Mouse (Mus musculus) ovary, postnatal 10 days (tissue): ENCODE measurements around the gene Pms2.

ENCODE experiments used
- DNase-seq: peaks from one replicate; pipeline ENCODE4 v3.0.0; 2022; ENCODE audit warnings: low spot score

The Pms2 gene

DNA sequence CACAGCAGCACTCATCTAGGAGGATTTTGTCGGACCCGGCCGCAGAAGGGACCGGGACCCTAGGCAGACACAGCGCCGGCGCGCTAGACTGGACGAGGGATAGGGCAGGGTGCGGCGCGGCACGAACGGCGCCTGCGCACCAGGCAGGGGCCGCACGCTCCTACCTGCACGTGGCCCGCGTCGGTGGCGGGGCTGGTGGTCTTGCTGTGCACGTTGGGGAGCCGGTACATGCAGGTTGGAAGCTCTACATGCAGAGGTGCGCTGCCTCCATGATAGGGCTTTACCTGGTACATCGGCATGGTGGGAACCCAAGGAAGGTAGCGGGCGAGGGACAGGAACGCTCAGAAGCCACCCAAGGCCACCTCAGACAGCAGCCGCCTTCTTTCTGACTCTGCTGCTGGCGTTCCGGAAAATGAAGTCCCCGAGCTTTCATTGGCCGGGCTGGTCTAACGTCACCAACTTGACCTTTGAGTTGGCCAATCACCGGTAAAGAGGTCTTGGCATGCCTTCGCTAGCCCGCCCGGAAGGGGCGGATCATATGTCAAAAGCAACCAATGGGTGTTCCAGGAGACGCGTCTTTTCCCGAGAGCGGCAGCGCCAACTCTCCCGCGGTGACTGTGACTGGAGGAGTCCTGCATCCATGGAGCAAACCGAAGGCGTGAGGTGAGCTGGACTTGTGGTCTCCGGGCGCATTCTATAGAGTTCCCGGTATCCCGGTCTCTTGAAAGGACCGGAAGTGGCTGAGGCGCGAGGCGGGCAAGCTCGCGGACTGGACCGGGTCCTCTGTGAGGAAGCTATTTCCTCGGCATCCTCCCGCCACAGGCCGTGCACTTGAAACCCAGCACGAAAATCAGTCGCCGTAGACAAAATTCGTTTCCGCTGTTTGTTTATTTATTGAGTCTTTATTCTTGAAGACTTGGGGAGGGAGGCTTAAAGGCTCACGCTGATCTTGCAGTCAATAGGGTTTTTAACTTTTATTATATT is at the start of gene Pms2, which contains the start of gene Aimp2:
Pms2 (plus strand) TSS at position 548 of the 984 bp plus-strand sequence.
Aimp2 (minus strand) TSS at position 431 of the 984 bp plus-strand sequence.
- peak; percentile 86 for DNase-seq

DNA sequence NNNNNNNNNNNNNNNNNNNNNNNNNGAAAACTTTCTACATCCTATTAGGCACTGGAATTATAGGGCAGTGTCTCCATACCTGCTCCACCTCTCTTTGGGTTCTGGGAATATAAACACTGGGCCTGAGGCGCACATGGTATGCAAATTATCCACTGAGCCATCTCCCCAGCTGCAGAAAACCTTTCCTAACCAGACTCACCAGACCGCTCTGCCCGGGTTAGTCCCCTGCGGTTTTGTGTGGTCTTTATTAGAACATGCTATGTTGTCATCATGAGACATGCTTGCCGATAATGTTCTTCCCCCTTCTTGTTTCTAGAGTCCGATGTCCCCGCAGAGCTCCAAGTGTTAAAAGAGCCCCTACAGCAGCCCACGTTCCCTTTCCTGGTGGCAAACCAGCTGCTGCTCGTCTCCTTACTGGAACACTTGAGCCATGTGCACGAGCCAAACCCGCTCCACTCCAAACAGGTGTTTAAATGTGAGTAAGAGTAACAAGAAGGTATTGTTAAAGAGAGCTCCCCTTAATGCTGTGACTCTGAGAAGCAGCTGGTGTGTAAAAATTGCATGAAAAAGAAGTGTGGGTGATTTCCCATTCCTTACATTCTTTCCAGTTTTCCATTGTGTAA is 38.1 kb upstream of the Pms2 start:
- DNase-seq, result no peak

DNA sequence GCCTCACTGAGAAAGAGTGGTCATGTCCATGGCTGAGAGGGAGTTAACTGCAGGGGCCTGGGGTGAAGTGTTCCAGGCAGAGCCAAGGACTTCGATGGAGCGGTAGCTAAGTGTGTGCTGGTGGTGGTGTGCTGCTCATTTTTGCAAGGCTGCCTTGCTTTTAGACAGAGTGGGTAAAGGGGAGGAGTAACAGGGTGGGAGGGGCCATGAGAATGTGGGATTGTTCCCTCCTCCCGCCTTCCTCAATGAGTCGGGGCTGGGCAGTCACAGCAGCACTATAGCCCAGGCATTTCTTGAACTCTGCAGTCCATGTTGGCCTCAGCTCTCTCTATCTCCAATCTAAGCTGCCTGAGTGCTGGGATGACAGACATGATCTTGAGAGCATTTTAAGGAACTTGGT is 35.2 kb upstream of the Pms2 start:
- DNase-seq, result no peak

DNA sequence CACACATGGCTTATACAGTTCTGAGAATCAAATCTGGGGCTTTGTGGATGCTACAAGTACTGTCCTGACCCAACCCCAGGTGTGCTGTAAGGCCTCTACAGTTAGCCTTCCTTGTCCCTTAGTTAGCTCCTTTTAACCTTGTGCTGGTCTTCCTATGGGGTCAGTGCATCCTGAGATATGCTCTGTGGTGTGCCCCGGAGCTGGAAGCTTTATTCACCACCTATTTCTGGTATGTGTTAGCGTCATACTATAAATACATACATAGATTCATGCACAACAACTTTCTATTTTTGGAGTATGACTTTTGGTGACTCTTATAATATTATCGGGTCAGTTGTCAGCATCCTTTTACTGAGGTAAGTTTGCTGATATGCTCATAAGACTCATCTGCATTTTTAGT is 24.5 kb upstream of the Pms2 start:
- no peak for DNase-seq

DNA sequence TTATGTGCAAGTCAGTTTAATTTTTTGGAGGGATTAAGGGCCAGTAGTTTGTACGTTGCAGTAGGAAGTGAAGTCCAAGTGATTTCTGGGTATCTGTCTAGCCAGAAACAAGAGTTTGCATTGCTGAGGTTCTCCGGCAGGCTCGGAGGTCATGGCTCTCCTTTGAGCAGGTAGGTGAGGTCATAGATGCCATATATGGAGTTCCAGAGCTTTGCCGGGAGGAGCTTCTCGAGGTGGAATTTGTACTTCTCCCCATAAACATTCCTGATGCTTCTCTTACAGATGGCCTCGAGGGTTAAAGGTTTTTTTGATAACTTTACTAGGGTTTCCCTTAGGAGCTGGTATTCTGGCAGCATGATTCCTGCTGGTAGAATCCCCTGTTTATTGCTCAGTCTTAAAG is 19.0 kb upstream of the Pms2 start:
- no peak for DNase-seq

DNA sequence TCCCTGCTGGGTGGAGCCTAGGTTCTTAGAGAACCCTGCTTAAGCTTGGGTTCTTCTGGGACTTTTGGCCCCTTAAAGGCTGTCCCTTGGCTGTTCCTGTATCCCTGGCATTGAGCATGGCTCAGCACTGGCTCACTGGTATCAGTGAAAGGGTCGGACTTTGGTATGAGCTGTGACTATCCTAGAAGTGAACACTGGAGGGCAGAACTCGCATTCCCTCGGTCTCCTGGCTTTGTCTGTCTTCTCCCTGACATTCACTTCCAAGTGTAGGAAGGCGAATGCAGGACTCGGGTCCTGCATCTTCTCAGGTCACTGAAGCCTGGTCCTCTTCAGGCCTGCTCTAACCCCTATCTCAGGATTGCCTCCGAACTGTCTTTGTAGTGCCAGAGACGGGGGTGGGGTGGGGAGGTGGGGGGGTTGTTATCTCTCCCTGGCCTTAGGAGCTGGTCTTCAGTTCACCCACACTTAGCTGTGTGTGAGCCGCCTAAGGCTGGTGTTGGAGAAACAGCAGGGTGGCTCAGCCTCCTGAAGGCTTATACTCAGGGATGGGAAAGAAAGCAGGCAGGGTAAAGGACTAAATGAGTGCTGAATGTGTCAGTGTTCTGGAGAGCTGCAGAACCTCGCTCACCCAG is 17.4 kb upstream of the Pms2 start:
- DNase-seq, result no peak

DNA sequence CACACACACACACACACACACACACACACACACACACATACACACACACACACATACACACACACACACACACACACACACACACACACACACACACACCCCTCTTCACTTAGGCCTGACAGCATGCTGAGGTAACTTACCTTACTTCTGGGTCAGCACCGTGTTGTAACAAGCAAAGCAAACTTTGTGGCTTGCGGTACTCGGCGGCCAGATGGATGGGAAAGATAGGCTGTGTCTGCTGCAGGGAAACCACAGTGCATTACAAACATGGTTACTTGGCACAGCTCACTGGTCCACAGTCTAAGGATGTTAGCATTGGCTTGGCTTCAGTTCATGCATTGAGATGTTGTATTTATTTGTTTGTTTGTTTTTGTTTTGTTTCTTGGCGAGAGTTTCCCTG is 16.4 kb upstream of the Pms2 start:
- DNase-seq, result no peak

DNA sequence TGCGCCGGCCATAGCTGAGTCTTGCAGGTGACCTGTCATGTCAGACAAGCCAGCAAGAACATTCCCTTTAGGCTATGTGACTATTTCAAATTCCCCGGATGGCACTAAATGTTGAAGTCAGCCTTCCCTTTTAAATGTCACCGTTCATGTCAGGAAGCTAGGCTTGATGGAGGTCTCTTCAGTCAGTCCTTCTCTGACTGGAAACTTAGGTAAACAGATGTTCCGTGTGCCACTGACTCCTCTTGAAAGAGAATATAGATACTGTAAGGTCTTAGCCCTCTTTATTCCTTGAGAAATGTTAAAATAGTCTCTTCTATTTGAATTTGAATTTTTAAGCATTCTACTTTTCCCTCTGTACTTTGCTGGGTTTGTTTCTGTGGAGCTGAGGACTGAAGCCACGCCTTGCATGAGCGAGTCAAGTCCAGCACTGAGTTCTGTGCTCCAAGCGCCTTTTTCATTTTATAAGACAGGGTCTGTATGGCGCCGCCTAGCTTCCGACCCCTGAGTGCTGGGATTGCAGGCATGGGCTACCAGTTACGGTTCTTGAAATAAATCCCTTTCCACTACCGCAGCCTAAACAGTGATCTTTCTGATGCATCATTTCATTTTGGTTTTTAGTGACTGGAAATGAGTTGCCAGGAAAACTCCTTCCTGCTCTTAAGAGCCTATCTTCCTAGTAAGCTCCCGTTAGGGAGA is 12.0 kb upstream of the Pms2 start, which contains the start of gene Ankrd61:
Ankrd61 (minus strand) TSS at position 51 of the 696 bp plus-strand sequence.
- no peak for DNase-seq

DNA sequence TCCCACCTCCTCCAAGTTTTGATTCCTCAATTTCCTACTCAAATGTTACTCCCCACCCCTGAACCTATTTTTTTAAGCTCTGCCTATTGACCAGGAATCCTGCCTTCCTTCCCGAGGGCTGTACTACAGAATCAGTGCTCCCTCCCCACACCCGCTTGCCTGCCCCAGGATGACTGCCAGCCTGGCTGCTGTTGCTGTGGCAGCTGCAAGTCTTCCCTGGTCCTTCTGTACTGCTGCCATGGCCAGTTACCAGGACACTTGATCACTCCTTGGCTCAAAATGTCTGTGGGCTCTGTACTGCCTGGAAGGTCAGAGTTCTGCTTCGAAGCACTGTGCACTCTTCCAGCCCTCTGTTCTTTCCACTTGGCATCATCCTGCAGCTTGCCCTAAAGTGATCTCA is 7.7 kb upstream of the Pms2 start:
- no peak for DNase-seq

DNA sequence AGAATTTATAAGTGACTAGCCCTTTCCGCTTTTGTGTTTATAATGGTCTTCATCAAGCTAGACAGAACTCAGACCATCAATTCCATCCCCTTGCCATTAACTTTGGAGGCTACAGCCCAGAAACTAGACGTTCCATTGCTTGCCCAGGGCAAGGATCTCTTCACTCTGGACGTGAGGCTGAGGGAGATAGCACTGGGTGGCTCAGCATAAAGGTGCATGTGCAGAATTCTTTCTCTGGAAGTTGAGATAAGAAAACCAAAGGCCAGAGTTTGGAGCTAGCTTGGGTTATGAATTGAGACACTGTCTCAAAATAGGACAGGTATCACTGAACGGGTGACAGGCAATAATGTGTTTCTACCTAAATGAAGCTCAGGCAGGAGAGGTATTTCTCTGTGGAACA is 6.0 kb upstream of the Pms2 start:
- no peak for DNase-seq

DNA sequence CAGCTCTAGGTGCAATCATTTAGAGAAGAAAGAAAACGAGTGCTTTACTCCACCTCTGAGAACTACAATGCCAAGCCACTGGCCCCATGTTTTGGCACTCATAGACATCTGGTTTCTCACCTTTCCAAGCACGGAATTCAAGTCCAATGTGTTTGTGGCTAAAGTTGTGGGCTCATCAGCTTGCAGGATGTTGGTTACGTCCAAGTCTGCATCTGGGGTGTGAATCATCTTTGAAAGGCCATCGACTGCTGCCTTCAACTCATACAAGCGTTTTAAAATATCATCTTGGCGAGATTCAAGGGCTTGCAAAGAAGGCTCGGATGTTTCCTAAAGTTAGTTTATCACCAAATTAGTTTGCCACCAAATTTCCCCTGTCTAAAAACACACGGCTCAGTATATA is 3.3 kb upstream of the Pms2 start:
- DNase-seq, result no peak

DNA sequence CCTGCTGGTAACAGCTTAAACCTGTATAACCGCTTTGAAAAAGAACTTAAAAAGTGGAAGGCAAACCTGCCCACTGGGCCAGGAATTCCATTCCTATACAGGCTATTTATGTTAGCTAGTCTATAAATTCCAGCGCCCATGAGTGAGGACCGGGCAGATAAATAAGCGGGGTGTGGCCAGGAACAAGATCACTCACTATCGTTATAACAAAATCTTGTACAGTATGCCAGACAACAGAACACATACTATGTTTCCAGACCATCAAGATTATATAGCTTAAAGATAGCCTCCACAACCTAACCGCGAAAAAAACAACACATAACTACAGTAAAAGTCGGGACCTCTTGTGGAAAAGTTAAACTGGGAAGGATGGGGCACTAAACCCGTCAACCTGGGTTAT is 838 bp upstream of the Pms2 start:
- no peak for DNase-seq

DNA sequence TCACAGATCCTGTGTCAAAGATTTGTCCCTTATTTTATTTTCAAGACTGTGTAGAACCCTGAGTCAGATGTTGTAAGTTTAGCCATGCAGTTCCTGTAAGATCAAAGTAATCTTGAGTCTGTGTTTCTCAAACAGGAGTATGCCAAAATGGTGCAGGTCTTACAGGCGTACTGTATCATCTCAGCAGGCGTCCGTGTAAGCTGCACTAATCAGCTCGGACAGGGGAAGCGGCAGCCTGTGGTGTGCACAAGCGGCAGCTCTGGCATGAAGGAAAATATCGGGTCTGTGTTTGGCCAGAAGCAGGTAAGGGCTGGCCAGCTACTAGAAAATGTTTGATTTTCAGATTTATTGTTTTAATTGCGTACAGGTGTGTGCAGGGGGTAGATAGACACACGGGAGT is 6.5 kb downstream of the Pms2 start:
- DNase-seq, result no peak

DNA sequence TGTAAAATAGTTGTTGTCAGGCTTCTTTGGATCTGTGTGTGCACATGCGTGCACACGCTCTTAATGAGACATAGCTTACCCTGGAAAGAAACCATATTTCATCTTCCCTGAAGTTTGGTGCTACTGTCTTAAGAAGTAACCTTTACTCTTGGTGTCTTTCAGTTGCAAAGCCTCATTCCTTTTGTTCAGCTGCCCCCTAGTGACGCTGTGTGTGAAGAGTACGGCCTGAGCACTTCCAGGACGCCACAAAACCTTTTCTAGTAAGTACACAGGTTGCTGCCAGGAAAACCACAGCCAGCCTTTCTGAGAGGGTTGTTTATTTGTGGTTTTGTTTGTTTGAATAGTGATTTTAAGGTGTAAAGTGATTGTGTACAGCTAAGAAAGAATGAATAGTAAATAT is 7.7 kb downstream of the Pms2 start:
- DNase-seq, result no peak

DNA sequence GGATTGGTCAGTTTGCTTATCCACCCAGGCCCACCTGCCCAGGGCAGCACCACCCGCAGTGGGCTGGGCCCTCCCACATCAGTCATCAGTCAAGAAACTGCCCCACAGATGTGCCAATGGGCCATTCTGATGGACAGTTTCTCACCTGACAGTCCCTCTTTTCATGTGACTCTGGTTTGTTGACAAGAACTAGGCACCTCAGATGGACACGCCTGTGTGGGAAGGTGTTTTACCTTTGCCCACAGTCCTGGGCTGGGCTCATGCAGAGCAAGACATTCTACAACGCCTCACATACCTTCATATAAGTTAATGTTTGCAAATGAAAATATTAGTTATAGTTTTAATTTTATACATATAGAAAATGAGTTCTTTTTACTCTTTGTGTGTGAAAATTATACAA is 8.4 kb downstream of the Pms2 start:
- no peak for DNase-seq

DNA sequence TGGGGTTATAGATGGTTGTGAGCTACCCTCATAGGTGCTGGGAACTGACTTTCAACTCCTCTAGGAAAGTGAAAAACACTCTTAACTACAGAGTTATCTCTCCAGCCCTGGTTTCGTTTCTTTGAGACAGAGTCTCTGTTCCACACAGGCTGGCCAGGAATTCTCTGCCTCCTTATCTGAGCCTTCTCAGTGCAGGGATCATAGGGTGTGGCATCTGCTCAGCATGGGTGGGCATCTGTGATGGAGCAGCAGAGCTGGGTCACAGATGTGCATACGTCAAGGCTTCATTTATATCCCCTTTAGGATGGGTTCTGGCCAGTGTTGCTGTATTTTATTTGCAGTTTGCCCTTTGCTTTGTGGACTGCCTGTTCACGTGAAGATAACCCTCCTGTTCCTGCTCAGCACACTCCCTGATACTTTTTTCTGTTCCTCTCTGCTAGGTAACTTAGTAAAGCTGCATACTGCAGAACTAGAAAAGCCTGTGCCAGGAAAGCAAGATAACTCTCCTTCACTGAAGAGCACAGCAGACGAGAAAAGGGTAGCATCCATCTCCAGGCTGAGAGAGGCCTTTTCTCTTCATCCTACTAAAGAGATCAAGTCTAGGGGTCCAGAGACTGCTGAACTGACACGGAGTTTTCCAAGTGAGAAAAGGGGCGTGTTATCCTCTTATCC is 15.2 kb downstream of the Pms2 start:
- DNase-seq, result no peak

DNA sequence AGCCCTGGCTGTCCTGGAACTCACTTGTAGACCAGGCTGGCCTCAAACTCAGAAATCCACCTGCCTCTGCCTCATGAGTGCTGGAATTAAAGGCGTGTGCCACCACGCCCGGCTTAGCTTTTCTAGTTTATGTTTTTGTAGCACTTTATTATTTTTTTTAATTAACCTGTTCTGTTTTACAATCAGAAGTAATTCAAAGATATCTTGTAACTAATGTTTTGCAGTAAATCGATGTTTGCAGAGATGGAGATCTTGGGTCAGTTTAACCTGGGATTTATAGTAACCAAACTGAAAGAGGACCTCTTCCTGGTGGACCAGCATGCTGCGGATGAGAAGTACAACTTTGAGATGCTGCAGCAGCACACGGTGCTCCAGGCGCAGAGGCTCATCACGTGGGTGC is 18.1 kb downstream of the Pms2 start, which contains the start of gene Gm42421:
Gm42421 (plus strand) TSS at position 301 of the 400 bp plus-strand sequence.
- no peak for DNase-seq

DNA sequence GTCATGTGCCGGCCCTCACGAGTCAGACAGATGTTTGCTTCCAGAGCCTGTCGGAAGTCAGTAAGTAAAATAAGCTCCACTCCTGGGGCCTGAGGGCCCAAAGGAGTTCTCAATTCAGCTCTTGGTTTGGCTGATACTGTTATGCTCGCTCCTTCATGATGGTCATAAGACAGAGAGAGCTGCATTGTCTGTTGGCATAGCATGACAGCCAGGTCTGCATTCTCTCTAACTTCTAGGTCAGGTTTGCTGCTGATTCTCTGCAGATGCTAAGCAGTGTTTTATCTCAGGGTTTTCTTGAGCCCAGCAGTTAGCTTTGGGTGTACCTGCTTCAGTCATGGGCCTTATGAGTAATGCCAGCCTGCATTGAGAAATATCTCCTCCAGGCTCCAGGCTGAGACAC is 19.5 kb downstream of the Pms2 start:
- DNase-seq, result no peak

DNA sequence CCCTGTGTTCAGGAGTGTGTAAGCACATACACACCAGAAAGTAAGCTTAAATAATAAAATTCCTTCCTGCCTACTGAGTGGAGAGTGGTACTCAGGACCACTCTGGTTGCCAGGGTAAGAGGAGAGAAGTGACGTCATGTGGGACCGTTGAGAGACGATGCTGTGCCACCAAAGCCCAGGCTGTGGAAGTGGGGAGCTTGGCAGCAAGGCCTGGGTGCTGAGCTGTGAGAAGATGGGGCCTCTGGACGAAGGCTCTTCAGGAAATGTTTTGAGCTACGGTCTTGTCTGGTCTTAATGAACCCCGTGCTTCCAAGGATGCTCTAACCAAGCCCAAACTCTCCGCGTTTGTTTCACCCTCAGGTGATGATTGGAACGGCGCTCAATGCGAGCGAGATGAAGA is 20.9 kb downstream of the Pms2 start:
- DNase-seq, result no peak

DNA sequence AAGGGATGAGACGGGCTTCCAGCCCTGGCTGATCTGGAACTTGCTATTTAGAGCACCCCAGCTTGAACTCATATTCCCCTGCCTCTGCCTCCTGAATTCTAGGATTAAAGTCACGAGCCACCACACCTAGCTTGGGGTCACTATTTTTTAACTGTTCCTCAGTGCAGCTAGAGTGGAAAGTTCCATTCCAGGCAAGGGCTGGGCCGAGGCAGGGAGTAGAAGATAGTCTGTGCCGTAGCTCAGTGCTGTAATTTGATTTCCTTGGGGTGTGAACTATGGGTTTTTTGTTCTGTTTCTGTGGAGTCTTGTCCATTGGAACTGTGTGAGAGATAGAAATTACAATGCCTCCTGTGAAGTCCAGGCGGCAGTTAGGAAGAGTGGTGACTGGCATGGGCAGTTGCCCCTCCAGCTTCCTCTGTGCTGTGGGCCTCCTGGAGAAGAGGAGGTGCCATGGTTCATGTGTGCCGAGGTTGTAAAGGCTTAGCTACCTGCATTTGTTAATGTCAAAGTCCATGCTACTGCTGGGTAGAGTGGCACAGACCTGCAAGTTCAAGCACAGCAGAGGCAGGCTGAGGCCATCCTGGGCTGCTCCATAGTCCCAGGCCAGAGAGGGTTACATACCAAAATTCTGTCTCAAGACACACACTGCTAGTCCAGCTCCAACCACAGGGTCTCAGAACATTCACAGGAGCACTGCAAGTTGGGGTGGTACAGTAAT is 22.3 kb downstream of the Pms2 start:
- DNase-seq, result no peak

DNA sequence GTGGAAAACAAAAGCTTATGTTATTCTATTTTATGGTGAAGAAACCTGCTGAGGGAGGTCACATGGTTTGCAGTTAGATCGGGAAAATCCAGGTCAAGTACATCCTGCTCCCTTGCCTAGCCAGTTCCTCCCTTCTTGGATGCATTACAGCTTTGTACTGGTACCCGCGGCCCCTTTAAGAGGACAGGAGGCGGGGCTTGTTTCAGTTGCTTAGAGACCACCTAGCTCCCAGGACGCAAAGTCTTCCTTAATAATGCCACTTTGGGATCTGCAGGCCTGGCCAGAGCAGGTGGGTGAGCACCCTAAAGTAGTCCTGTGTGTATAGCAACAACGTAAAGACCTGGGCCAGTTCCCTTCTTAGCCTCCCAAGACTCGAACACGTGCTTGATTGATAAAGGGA is 23.1 kb downstream of the Pms2 start, which contains the start of gene Rsph10b:
Rsph10b (plus strand) TSS at position 205 of the 400 bp plus-strand sequence.
- DNase-seq, result no peak
